Mouse (Mus musculus): ENCODE data around the gene Saa3. TPM values are rescaled to one million over a fixed set of nuclear protein-coding genes. Genes with fewer than 3 reads are reported as not detected.

Saa3 gene
- polyA plus RNA-seq (2014; fragmentation: Illumina TruSeq; extraction: RNeasy Lipid Tissue Mini Kit (QIAGEN cat#74804); ENCODE audit: low read depth, low replicate concordance), result 5.0 TPM

GRCm38 (mm10) chr7:46715600-46715999 is at the start of gene Saa3:
Gene Saa3 (minus strand): TSS chr7:46715700.

GRCm38 (mm10) chr7:46751490-46751889 is 36.0 kb upstream of the Saa3 start, which contains the start of gene Saa2:
Gene Saa2 (plus strand): TSS chr7:46751790.

GRCm38 (mm10) chr7:46742880-46743279 is 27.4 kb upstream of the Saa3 start, which contains the start of gene Saa1:
Gene Saa1 (minus strand): TSS chr7:46742980.

GRCm38 (mm10) chr7:46732458-46732857 is 17.0 kb upstream of the Saa3 start, which contains the start of gene Saa4:
Gene Saa4 (minus strand): TSS chr7:46732603.

GRCm38 (mm10) chr7:46710390-46710844 is 5.1 kb downstream of the Saa3 start, which contains the start of gene Saal1:
Gene Saal1 (minus strand): TSS chr7:46710680.

GRCm38 (mm10) chr7:46672160-46672672 is 43.3 kb downstream of the Saa3 start, which contains the start of gene Tph1:
Gene Tph1 (minus strand): TSS chr7:46672537.

Other genes with a start within 250 kb of the Saa3 start
- gene Sergef, start 75.9 kb downstream of the Saa3 start, polyA plus RNA-seq (2014; fragmentation: Illumina TruSeq; extraction: RNeasy Lipid Tissue Mini Kit (QIAGEN cat#74804); ENCODE audit: low read depth, low replicate concordance), result 1.9 TPM
- gene Tph1, start 43.2 kb downstream of the Saa3 start, polyA plus RNA-seq (2014; fragmentation: Illumina TruSeq; extraction: RNeasy Lipid Tissue Mini Kit (QIAGEN cat#74804); ENCODE audit: low read depth, low replicate concordance), result 36.1 TPM
- gene Saal1, start 5.0 kb downstream of the Saa3 start, polyA plus RNA-seq (2014; fragmentation: Illumina TruSeq; extraction: RNeasy Lipid Tissue Mini Kit (QIAGEN cat#74804); ENCODE audit: low read depth, low replicate concordance), result 5.0 TPM
- gene Saa4, start 16.9 kb upstream of the Saa3 start, polyA plus RNA-seq (2014; fragmentation: Illumina TruSeq; extraction: RNeasy Lipid Tissue Mini Kit (QIAGEN cat#74804); ENCODE audit: low read depth, low replicate concordance), result not detected
- gene Saa1, start 27.3 kb upstream of the Saa3 start, polyA plus RNA-seq (2014; fragmentation: Illumina TruSeq; extraction: RNeasy Lipid Tissue Mini Kit (QIAGEN cat#74804); ENCODE audit: low read depth, low replicate concordance), result 841 TPM
- gene Saa2, start 36.1 kb upstream of the Saa3 start, polyA plus RNA-seq (2014; fragmentation: Illumina TruSeq; extraction: RNeasy Lipid Tissue Mini Kit (QIAGEN cat#74804); ENCODE audit: low read depth, low replicate concordance), result not detected
- 83.2 TPM for gene Hps5, start 80.4 kb upstream of the Saa3 start, polyA plus RNA-seq (2014; fragmentation: Illumina TruSeq; extraction: RNeasy Lipid Tissue Mini Kit (QIAGEN cat#74804); ENCODE audit: low read depth, low replicate concordance)
- 108 TPM for gene Gtf2h1, start 80.4 kb upstream of the Saa3 start, polyA plus RNA-seq (2014; fragmentation: Illumina TruSeq; extraction: RNeasy Lipid Tissue Mini Kit (QIAGEN cat#74804); ENCODE audit: low read depth, low replicate concordance)
- 321 TPM for gene Ldha, start 125.8 kb upstream of the Saa3 start, polyA plus RNA-seq (2014; fragmentation: Illumina TruSeq; extraction: RNeasy Lipid Tissue Mini Kit (QIAGEN cat#74804); ENCODE audit: low read depth, low replicate concordance)
- gene Ldhc, start 145.5 kb upstream of the Saa3 start, polyA plus RNA-seq (2014; fragmentation: Illumina TruSeq; extraction: RNeasy Lipid Tissue Mini Kit (QIAGEN cat#74804); ENCODE audit: low read depth, low replicate concordance), result not detected
- 349 TPM for gene Tsg101, start 204.3 kb upstream of the Saa3 start, polyA plus RNA-seq (2014; fragmentation: Illumina TruSeq; extraction: RNeasy Lipid Tissue Mini Kit (QIAGEN cat#74804); ENCODE audit: low read depth, low replicate concordance)
- 36.5 TPM for gene Uevld, start 242.8 kb upstream of the Saa3 start, polyA plus RNA-seq (2014; fragmentation: Illumina TruSeq; extraction: RNeasy Lipid Tissue Mini Kit (QIAGEN cat#74804); ENCODE audit: low read depth, low replicate concordance)